Mouse (Mus musculus): Measurements from ENCODE around the gene Abca7. TPM values are rescaled to one million over a fixed set of nuclear protein-coding genes. Genes with fewer than 3 reads are reported as not detected.
A peak's percentile ranks its signal among the peaks of the same experiment; 100 is the strongest.

The Abca7 gene
- polyA plus RNA-seq, 1 experiment from 2014 or later, result 6.3 TPM

- peaks cover 15% of the 10 kb centered on the region for H3K9me3 ChIP-seq (replicated peaks; ENCODE audit: control insufficient read depth, low read length)
- no peak overlapping the region for H3K4me2 ChIP-seq (ENCODE audit: low read depth, low read length)
- H3K27ac ChIP-seq (ENCODE audit: low read length), result no peak overlapping the region
- H3K27me3 ChIP-seq (ENCODE audit: control insufficient read depth, insufficient read depth, low read length), result peaks cover 20% of the 10 kb centered on the region
- H3K4me1 ChIP-seq (ENCODE audit: control insufficient read depth, insufficient read depth, low read length), result peaks cover 15% of the 10 kb centered on the region
- no peak overlapping the region for H3K4me3 ChIP-seq (replicated peaks; ENCODE audit: low read length)
- ATAC-seq (ENCODE audit: insufficient read depth, low FRiP score), result no peak
- WGBS, result 29% methylated on average over 28 of the region's 28 CpGs
- no peak overlapping the region for H3K9ac ChIP-seq (ENCODE audit: low read length)
- H3K36me3 ChIP-seq (ENCODE audit: control insufficient read depth, insufficient read depth, low read length), result peaks cover 15% of the 10 kb centered on the region
These were observed 18.4 kb downstream of the Abca7 start for GRCm38 (mm10) chr10:80014484-80015290.

GRCm38 (mm10) chr10:80015583-80015982 lies 19.3 kb downstream of the Abca7 start:
- WGBS, result 72% methylated on average over 10 of the region's 10 CpGs
- ATAC-seq (ENCODE audit: insufficient read depth, low FRiP score), result no peak
- peaks cover 20% of the 10 kb centered on the region for H3K27me3 ChIP-seq (ENCODE audit: control insufficient read depth, insufficient read depth, low read length)
- H3K9ac ChIP-seq (ENCODE audit: low read length), result no peak overlapping the region
- H3K4me1 ChIP-seq (ENCODE audit: control insufficient read depth, insufficient read depth, low read length), result peaks cover 17% of the 10 kb centered on the region
- no peak overlapping the region for H3K4me3 ChIP-seq (replicated peaks; ENCODE audit: low read length)
- H3K36me3 ChIP-seq (ENCODE audit: control insufficient read depth, insufficient read depth, low read length), result peaks cover 7% of the 10 kb centered on the region; the same call in 1 of the 2 replicates
- H3K27ac ChIP-seq (ENCODE audit: low read length), result no peak overlapping the region
- no peak overlapping the region for H3K4me2 ChIP-seq (ENCODE audit: low read depth, low read length)
- H3K9me3 ChIP-seq (replicated peaks; ENCODE audit: control insufficient read depth, low read length), result peaks cover 10% of the 10 kb centered on the region

GRCm38 (mm10) chr10:80016511-80016910 lies 20.2 kb downstream of the Abca7 start, which contains the start of gene Arhgap45:
Gene Arhgap45, plus strand, starts transcription at chr10:80016653.
- Histone ChIP-seq H3K4me2 (ENCODE audit: low read depth, low read length) (no peak within 1 kb of the TSS), H3K4me3 (replicated peaks; ENCODE audit: low read length) (peak within 1 kb of the TSS; percentile 27), H3K27ac (ENCODE audit: low read length) (no peak within 1 kb of the TSS; the same call in 1 of the 2 replicates), H3K36me3 (ENCODE audit: control insufficient read depth, insufficient read depth, low read length) (no peaks in the 10 kb centered on the region), H3K4me1 (ENCODE audit: control insufficient read depth, insufficient read depth, low read length) (peaks cover 17% of the 10 kb centered on the region), H3K27me3 (ENCODE audit: control insufficient read depth, insufficient read depth, low read length) (peaks cover 20% of the 10 kb centered on the region), H3K9ac (ENCODE audit: low read length) (peak within 1 kb of the TSS; percentile 21; the same call in 1 of the 2 replicates), H3K9me3 (replicated peaks; ENCODE audit: control insufficient read depth, low read length) (0 out of 2 replicates have a peak, but pooled peaks cover 4% of the 10 kb centered on the region)
- no peak for ATAC-seq (ENCODE audit: insufficient read depth, low FRiP score)
- WGBS, result 70% methylated on average over 11 of the region's 11 CpGs

- Histone ChIP-seq H3K9me3 (replicated peaks; ENCODE audit: control insufficient read depth, low read length) (no peaks in the 10 kb centered on the region), H3K27me3 (ENCODE audit: control insufficient read depth, insufficient read depth, low read length) (peaks cover 20% of the 10 kb centered on the region), H3K4me3 (replicated peaks; ENCODE audit: low read length) (peak overlapping the region; percentile 27), H3K4me1 (ENCODE audit: control insufficient read depth, insufficient read depth, low read length) (peaks cover 17% of the 10 kb centered on the region), H3K36me3 (ENCODE audit: control insufficient read depth, insufficient read depth, low read length) (no peaks in the 10 kb centered on the region), H3K9ac (ENCODE audit: low read length) (peak overlapping the region; percentile 21; the same call in 1 of the 2 replicates), H3K27ac (ENCODE audit: low read length) (no peak overlapping the region; the same call in 1 of the 2 replicates), H3K4me2 (ENCODE audit: low read depth, low read length) (no peak overlapping the region)
- 82% methylated on average over 10 of the region's 10 CpGs for WGBS
- ATAC-seq (ENCODE audit: insufficient read depth, low FRiP score), result no peak
These were observed 20.6 kb downstream of the Abca7 start for GRCm38 (mm10) chr10:80016931-80017330.

- no peaks in the 10 kb centered on the region for H3K9me3 ChIP-seq (replicated peaks; ENCODE audit: control insufficient read depth, low read length)
- no peak overlapping the region for H3K27ac ChIP-seq (ENCODE audit: low read length)
- H3K4me3 ChIP-seq (replicated peaks; ENCODE audit: low read length), result peak overlapping the region; percentile 27; the same call in 1 of the 2 replicates
- 54% methylated on average over 3 of the region's 3 CpGs for WGBS
- H3K4me2 ChIP-seq (ENCODE audit: low read depth, low read length), result no peak overlapping the region
- H3K27me3 ChIP-seq (ENCODE audit: control insufficient read depth, insufficient read depth, low read length), result peaks cover 16% of the 10 kb centered on the region
- H3K4me1 ChIP-seq (ENCODE audit: control insufficient read depth, insufficient read depth, low read length), result peaks cover 17% of the 10 kb centered on the region
- no peaks in the 10 kb centered on the region for H3K36me3 ChIP-seq (ENCODE audit: control insufficient read depth, insufficient read depth, low read length)
- no peak for ATAC-seq (ENCODE audit: insufficient read depth, low FRiP score)
- no peak overlapping the region for H3K9ac ChIP-seq (ENCODE audit: low read length)
These were observed 21.1 kb downstream of the Abca7 start for GRCm38 (mm10) chr10:80017361-80017760.

- no peaks in the 10 kb centered on the region for H3K9me3 ChIP-seq (replicated peaks; ENCODE audit: control insufficient read depth, low read length)
- WGBS, result 78% methylated on average over 14 of the region's 14 CpGs
- 0 out of 2 replicates have a peak overlapping the region, but pooled peaks have one; percentile 15 for H3K4me2 ChIP-seq (ENCODE audit: low read depth, low read length)
- no peak overlapping the region; the same call in 1 of the 2 replicates for H3K4me3 ChIP-seq (replicated peaks; ENCODE audit: low read length)
- H3K9ac ChIP-seq (ENCODE audit: low read length), result no peak overlapping the region
- H3K4me1 ChIP-seq (ENCODE audit: control insufficient read depth, insufficient read depth, low read length), result peaks cover 17% of the 10 kb centered on the region
- H3K27me3 ChIP-seq (ENCODE audit: control insufficient read depth, insufficient read depth, low read length), result peaks cover 15% of the 10 kb centered on the region
- no peaks in the 10 kb centered on the region for H3K36me3 ChIP-seq (ENCODE audit: control insufficient read depth, insufficient read depth, low read length)
- peak overlapping the region; percentile 13; the same call in 1 of the 2 replicates for H3K27ac ChIP-seq (ENCODE audit: low read length)
- no peak for ATAC-seq (ENCODE audit: insufficient read depth, low FRiP score)
These were observed 21.5 kb downstream of the Abca7 start for GRCm38 (mm10) chr10:80017771-80018170.

- Histone ChIP-seq H3K4me1 (ENCODE audit: control insufficient read depth, insufficient read depth, low read length) (peaks cover 20% of the 10 kb centered on the region), H3K36me3 (ENCODE audit: control insufficient read depth, insufficient read depth, low read length) (no peaks in the 10 kb centered on the region), H3K9me3 (replicated peaks; ENCODE audit: control insufficient read depth, low read length) (no peaks in the 10 kb centered on the region), H3K4me2 (ENCODE audit: low read depth, low read length) (peak overlapping the region; percentile 48), H3K27me3 (ENCODE audit: control insufficient read depth, insufficient read depth, low read length) (peaks cover 7% of the 10 kb centered on the region), H3K9ac (ENCODE audit: low read length) (peak overlapping the region; percentile 65), H3K4me3 (replicated peaks; ENCODE audit: low read length) (peak overlapping the region; percentile 36; the same call in 1 of the 2 replicates), H3K27ac (ENCODE audit: low read length) (peak overlapping the region; percentile 60)
- ATAC-seq (ENCODE audit: insufficient read depth, low FRiP score), result peak; percentile 64; the same call in 1 of the 2 replicates
- 6% methylated on average over 15 of the region's 15 CpGs for WGBS
These were observed 22.5 kb downstream of the Abca7 start for GRCm38 (mm10) chr10:80018739-80019297.

GRCm38 (mm10) chr10:80019471-80020131 lies 23.3 kb downstream of the Abca7 start:
- WGBS, result 23% methylated on average over 20 of the region's 20 CpGs
- Histone ChIP-seq H3K9ac (ENCODE audit: low read length) (peak overlapping the region; percentile 65), H3K9me3 (replicated peaks; ENCODE audit: control insufficient read depth, low read length) (no peaks in the 10 kb centered on the region), H3K4me1 (ENCODE audit: control insufficient read depth, insufficient read depth, low read length) (peaks cover 24% of the 10 kb centered on the region), H3K4me2 (ENCODE audit: low read depth, low read length) (peak overlapping the region; percentile 48), H3K4me3 (replicated peaks; ENCODE audit: low read length) (peak overlapping the region; percentile 36), H3K27me3 (ENCODE audit: control insufficient read depth, insufficient read depth, low read length) (no peaks in the 10 kb centered on the region; the same call in 1 of the 2 replicates), H3K36me3 (ENCODE audit: control insufficient read depth, insufficient read depth, low read length) (no peaks in the 10 kb centered on the region), H3K27ac (ENCODE audit: low read length) (peak overlapping the region; percentile 60)
- ATAC-seq (ENCODE audit: insufficient read depth, low FRiP score), result 0 out of 2 replicates have a peak, but pooled peaks have one; percentile 44
